ENCODE assay signal across 16 mouse cellular contexts in genomic region chr4:119473150-119473549, GRCm38 (mm10). TPM values are rescaled to one million over a fixed set of nuclear protein-coding genes. Genes with fewer than 3 reads are reported as not detected.
"Had no signal": no experiment of that assay in that cellular context is flagged by ENCODE, and none has a peak within 500 bp of the region (broad histone marks: within the 10 kb centered on the region; RNA-seq: fewer than 3 reads in every experiment).

No protein-coding gene starts in this region.

- H3K36me3 ChIP-seq: intestine, embryonic 15.5 days; limb, embryonic 12.5 days; liver, embryonic 13.5 days had no signal

- DNase-seq: kidney, adult 11 months; kidney, adult 9 months; layer of hippocampus, postnatal 36 days; liver, embryonic 13.5 days; lung, adult 2 months; lung, postnatal 14 days; lung, postnatal 4 days; midbrain, embryonic 14.5 days; thymus, adult 18-20 months; thymus, postnatal 36 days had no signal

- H3K9ac ChIP-seq: intestine, embryonic 15.5 days; limb, embryonic 12.5 days; liver, embryonic 13.5 days had no signal

- H3K4me3 ChIP-seq: intestine, embryonic 15.5 days; left cerebral cortex, adult 2 months; limb, embryonic 12.5 days; liver, embryonic 13.5 days had no signal

- H3K4me2 ChIP-seq: intestine, embryonic 15.5 days; limb, embryonic 12.5 days; liver, embryonic 13.5 days; midbrain, embryonic 11.5 days had no signal

- H3K9me3 ChIP-seq: intestine, embryonic 15.5 days; limb, embryonic 12.5 days; liver, embryonic 13.5 days had no signal

- ATAC-seq: intestine, embryonic 15.5 days had no signal

- H3K27me3 ChIP-seq: intestine, embryonic 15.5 days; limb, embryonic 12.5 days; liver, embryonic 13.5 days had no signal

- H3K27ac ChIP-seq: intestine, embryonic 15.5 days; left cerebral cortex, adult 2 months; limb, embryonic 12.5 days; liver, embryonic 13.5 days had no signal

- H3K4me1 ChIP-seq: intestine, embryonic 15.5 days; liver, embryonic 13.5 days had no signal

RNA-seq across cellular contexts. Expression of gene Rimkla, which starts 19.3 kb away (rescaled TPM):
- polyA plus RNA-seq: liver, adult 2 months had no signal

RNA-seq across cellular contexts. Expression of gene Zmynd12, which starts 50.5 kb away (rescaled TPM):
- polyA plus RNA-seq: midbrain, embryonic 11.5 days; neural tube, embryonic 11.5 days had no signal
